Mouse (Mus musculus): ENCODE measurements around the gene Rgl1. TPM values are rescaled to one million over a fixed set of nuclear protein-coding genes. Genes with fewer than 3 reads are reported as not detected.
"Not testable (repeated sequence)": the region's sequence is repeated elsewhere in the genome, so short reads cannot be mapped to it uniquely, and the experiment has no call there.

Gene Rgl1
- polyA plus RNA-seq, 1 experiment from 2014 or later: 39.6 TPM

GRCm38 (mm10) chr1:152796683-152797263, 30.6 kb upstream of the Rgl1 start:
- peaks cover 15% of the 10 kb centered on the region for H3K4me1 ChIP-seq
- H3K9me3 ChIP-seq: no peaks in the 10 kb centered on the region
- no peak overlapping the region for H3K4me2 ChIP-seq
- WGBS: 85% methylated on average over 8 of the region's 8 CpGs
- no peak overlapping the region for H3K27ac ChIP-seq
- no peak overlapping the region for H3K9ac ChIP-seq
- no peaks in the 10 kb centered on the region for H3K27me3 ChIP-seq
- no peak overlapping the region for H3K4me3 ChIP-seq
- ATAC-seq (ENCODE audit: insufficient number of reproducible peaks, insufficient read depth, low FRiP score, low TSS enrichment, low read depth): no peak
- no peaks in the 10 kb centered on the region for H3K36me3 ChIP-seq

- Histone ChIP-seq H3K4me3 (no peak overlapping the region), H3K27ac (no peak overlapping the region), H3K27me3 (no peaks in the 10 kb centered on the region), H3K9ac (no peak overlapping the region), H3K36me3 (no peaks in the 10 kb centered on the region), H3K9me3 (no peaks in the 10 kb centered on the region), H3K4me2 (no peak overlapping the region), H3K4me1 (peaks cover 19% of the 10 kb centered on the region)
- 72% methylated on average over 8 of the region's 8 CpGs for WGBS
- ATAC-seq (ENCODE audit: insufficient number of reproducible peaks, insufficient read depth, low FRiP score, low TSS enrichment, low read depth): no peak
Observed at GRCm38 (mm10) chr1:152795688-152796255, 29.6 kb upstream of the Rgl1 start.

DNA sequence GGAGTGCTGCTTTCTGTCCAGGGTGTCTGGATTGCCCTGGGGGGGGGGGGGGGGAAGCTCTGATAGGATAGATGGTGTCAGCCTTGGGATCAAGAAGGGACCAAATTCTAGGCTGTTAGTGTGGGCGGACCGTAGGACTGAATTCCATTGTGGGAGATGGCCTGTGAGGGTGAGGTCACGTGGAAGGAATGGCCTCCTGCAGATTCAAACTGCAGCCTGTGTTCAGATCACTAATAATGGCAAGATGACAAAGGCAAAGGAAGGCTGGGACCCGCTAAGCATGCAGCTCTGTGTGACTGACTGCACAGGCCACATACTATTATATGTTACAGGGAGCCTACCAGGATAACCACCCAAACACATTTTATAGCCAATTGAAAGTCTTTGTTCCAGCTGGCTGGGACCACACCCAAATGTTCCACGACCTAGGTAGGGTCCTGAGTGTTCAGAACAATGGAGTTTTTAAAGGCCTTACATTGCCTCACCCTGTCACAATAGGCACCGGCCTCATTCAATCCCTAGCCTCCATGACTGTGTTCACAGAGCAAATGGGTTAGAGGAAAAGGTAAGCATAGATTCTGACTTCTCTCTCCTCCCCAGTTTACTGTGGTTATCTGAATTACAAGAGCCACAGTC, 27.5 kb upstream of the Rgl1 start:
- ATAC-seq (ENCODE audit: insufficient number of reproducible peaks, insufficient read depth, low FRiP score, low TSS enrichment, low read depth): no peak
- Histone ChIP-seq H3K9ac (no peak overlapping the region), H3K27me3 (no peaks in the 10 kb centered on the region), H3K4me3 (no peak overlapping the region), H3K4me1 (peaks cover 13% of the 10 kb centered on the region), H3K27ac (no peak overlapping the region), H3K4me2 (no peak overlapping the region), H3K36me3 (no peaks in the 10 kb centered on the region), H3K9me3 (no peaks in the 10 kb centered on the region)
- 47% methylated on average over 6 of the region's 6 CpGs for WGBS

- no peak overlapping the region for H3K4me3 ChIP-seq
- no peaks in the 10 kb centered on the region for H3K9me3 ChIP-seq
- no peaks in the 10 kb centered on the region for H3K27me3 ChIP-seq
- peak overlapping the region; percentile 18; the same call in 1 of the 2 replicates for H3K4me2 ChIP-seq
- no peak overlapping the region for H3K9ac ChIP-seq
- H3K27ac ChIP-seq: no peak overlapping the region
- ATAC-seq (ENCODE audit: insufficient number of reproducible peaks, insufficient read depth, low FRiP score, low TSS enrichment, low read depth): no peak
- no peaks in the 10 kb centered on the region for H3K36me3 ChIP-seq
- H3K4me1 ChIP-seq: peaks cover 13% of the 10 kb centered on the region
- 25% methylated on average over 12 of the region's 12 CpGs for WGBS
Observed at GRCm38 (mm10) chr1:152792736-152793494, 26.8 kb upstream of the Rgl1 start.

DNA sequence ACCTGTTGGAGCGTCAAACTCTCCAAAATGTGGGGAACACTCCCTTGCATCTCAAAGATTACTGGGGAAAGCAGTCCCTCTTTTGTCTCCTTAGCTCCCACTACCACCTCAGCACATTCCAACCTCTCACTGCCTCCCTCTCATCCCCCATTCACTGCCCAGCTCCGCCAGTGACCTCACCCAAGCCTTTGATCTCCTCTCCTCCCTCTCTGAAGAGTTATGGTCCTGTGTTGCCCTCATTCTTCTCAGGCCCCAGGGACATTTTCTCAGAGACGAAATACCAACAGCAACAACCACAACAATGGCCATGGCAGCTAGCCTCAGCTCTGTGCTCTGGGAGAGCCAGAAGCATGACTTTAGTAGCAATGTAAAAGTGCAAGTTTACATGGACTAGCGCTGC, 25.1 kb upstream of the Rgl1 start:
- no peak overlapping the region for H3K4me2 ChIP-seq
- H3K9me3 ChIP-seq: no peaks in the 10 kb centered on the region
- no peak overlapping the region for H3K27ac ChIP-seq
- WGBS: 39% methylated on average over 4 of the region's 4 CpGs
- no peaks in the 10 kb centered on the region for H3K36me3 ChIP-seq
- peaks cover 13% of the 10 kb centered on the region for H3K4me1 ChIP-seq
- H3K27me3 ChIP-seq: no peaks in the 10 kb centered on the region
- no peak overlapping the region for H3K9ac ChIP-seq
- no peak overlapping the region for H3K4me3 ChIP-seq
- ATAC-seq (ENCODE audit: insufficient number of reproducible peaks, insufficient read depth, low FRiP score, low TSS enrichment, low read depth): no peak

- H3K4me1 ChIP-seq: peaks cover 13% of the 10 kb centered on the region
- H3K36me3 ChIP-seq: no peaks in the 10 kb centered on the region
- no peak overlapping the region for H3K9ac ChIP-seq
- H3K9me3 ChIP-seq: no peaks in the 10 kb centered on the region
- ATAC-seq (ENCODE audit: insufficient number of reproducible peaks, insufficient read depth, low FRiP score, low TSS enrichment, low read depth): no peak
- no peaks in the 10 kb centered on the region for H3K27me3 ChIP-seq
- H3K4me2 ChIP-seq: no peak overlapping the region; the same call in 1 of the 2 replicates
- no peak overlapping the region for H3K27ac ChIP-seq
- H3K4me3 ChIP-seq: no peak overlapping the region
- 26% methylated on average over 6 of the region's 6 CpGs for WGBS
Observed at GRCm38 (mm10) chr1:152790821-152791220, 24.7 kb upstream of the Rgl1 start.

- WGBS: 28% methylated on average over 12 of the region's 12 CpGs
- no peaks in the 10 kb centered on the region for H3K27me3 ChIP-seq
- peaks cover 13% of the 10 kb centered on the region for H3K4me1 ChIP-seq
- no peak overlapping the region; the same call in 1 of the 2 replicates for H3K4me2 ChIP-seq
- H3K9me3 ChIP-seq: no peaks in the 10 kb centered on the region
- H3K27ac ChIP-seq: no peak overlapping the region
- ATAC-seq (ENCODE audit: insufficient number of reproducible peaks, insufficient read depth, low FRiP score, low TSS enrichment, low read depth): peak; percentile 43; the same call in 1 of the 2 replicates
- no peak overlapping the region for H3K9ac ChIP-seq
- H3K36me3 ChIP-seq: no peaks in the 10 kb centered on the region
- H3K4me3 ChIP-seq: no peak overlapping the region
Observed at GRCm38 (mm10) chr1:152790254-152790653, 24.1 kb upstream of the Rgl1 start.

DNA sequence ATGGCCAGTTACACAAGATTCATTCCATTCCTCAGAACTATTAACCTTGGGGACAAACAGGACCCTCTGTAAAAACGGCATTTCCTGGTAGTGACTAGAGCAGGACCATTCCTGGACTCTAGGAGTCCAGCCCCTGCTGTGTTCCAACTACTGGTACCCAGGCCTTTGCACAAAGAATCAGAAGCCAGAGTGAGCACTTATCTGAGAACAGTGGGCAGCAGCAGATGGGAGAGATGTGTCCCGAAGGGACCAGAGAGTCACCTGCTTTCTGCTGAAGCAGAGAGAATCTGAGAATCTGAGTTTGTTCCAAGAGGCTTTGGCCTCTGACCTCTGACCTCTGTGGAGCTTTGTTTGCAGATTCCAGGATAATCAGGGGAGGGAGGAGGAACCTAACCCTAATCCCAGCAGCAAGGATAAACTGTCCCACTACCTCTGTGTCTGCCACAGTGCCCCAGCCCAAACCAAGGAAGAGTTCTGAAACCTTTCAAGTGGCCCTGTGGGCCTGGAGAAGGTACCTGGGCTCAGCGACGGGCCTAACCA, 22.0 kb upstream of the Rgl1 start:
- no peak overlapping the region for H3K4me2 ChIP-seq
- peaks cover 13% of the 10 kb centered on the region for H3K4me1 ChIP-seq
- H3K9me3 ChIP-seq: no peaks in the 10 kb centered on the region
- no peak overlapping the region for H3K4me3 ChIP-seq
- WGBS: 22% methylated on average over 4 of the region's 4 CpGs
- no peak overlapping the region for H3K27ac ChIP-seq
- ATAC-seq (ENCODE audit: insufficient number of reproducible peaks, insufficient read depth, low FRiP score, low TSS enrichment, low read depth): no peak
- H3K36me3 ChIP-seq: no peaks in the 10 kb centered on the region
- H3K9ac ChIP-seq: no peak overlapping the region
- no peaks in the 10 kb centered on the region for H3K27me3 ChIP-seq

- 80% methylated on average over 4 of the region's 4 CpGs for WGBS
- Histone ChIP-seq H3K4me1 (peaks cover 5% of the 10 kb centered on the region; the same call in 1 of the 2 replicates), H3K27ac (no peak overlapping the region), H3K4me3 (no peak overlapping the region), H3K27me3 (no peaks in the 10 kb centered on the region), H3K36me3 (no peaks in the 10 kb centered on the region), H3K4me2 (no peak overlapping the region), H3K9me3 (no peaks in the 10 kb centered on the region), H3K9ac (no peak overlapping the region)
- ATAC-seq (ENCODE audit: insufficient number of reproducible peaks, insufficient read depth, low FRiP score, low TSS enrichment, low read depth): no peak
Observed at GRCm38 (mm10) chr1:152786953-152787352, 20.8 kb upstream of the Rgl1 start.

DNA sequence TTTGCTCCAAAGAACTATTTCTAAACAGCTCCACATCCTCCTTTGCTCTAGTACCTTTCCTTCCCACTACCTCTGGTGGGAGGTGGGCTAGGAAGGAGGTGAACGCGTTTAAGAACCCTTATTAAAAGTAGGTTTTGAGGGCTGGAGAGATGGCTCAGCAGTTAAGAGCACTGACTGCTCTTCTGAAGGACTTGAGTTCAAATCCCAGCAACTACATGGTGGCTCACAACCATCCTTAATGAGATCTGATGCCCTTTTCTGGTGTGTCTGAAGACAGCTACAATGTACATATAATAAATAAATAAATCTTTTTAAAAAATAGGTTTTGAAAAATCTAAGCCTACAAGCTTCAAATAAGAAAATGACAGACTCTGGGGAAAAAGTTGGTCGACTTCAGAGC, 19.3 kb upstream of the Rgl1 start:
- H3K9ac ChIP-seq: not testable (repeated sequence)

DNA sequence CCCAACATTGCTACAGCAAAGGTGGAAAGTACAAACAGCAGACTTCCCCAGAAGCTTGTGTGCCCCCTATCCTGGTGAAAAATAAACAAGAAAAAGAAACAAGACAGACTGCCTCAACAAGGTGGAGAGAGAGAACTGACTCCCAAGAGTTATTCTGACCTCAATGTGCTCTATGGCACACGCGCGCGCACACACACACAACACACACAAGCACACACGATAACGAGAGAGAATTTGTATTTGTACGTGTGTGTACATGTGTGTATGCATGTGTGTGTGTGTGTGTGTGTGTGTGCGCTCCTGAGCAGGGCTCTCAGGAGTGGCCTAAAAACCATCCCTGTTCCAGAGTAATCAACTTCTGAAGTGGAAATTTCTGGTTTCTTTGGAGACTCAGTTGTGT, 18.5 kb upstream of the Rgl1 start:
- Histone ChIP-seq H3K4me2 (no peak overlapping the region), H3K4me3 (no peak overlapping the region), H3K27ac (no peak overlapping the region), H3K4me1 (no peaks in the 10 kb centered on the region), H3K36me3 (no peaks in the 10 kb centered on the region), H3K9ac (no peak overlapping the region), H3K9me3 (no peaks in the 10 kb centered on the region), H3K27me3 (no peaks in the 10 kb centered on the region)
- WGBS: 97% methylated on average over 8 of the region's 8 CpGs
- no peak for ATAC-seq (ENCODE audit: insufficient number of reproducible peaks, insufficient read depth, low FRiP score, low TSS enrichment, low read depth)

More for the DNA sequence above, 19.3 kb upstream of the Rgl1 start:
- ATAC-seq (ENCODE audit: insufficient number of reproducible peaks, insufficient read depth, low FRiP score, low TSS enrichment, low read depth); H3K4me2 ChIP-seq; H3K9me3 ChIP-seq; H3K4me1 ChIP-seq; H3K27me3 ChIP-seq; H3K4me3 ChIP-seq; H3K36me3 ChIP-seq; H3K27ac ChIP-seq: not testable (repeated sequence)
- 85% methylated on average over 3 of the region's 3 CpGs for WGBS
